Mouse (Mus musculus): ENCODE measurements around the gene Pitpnm1.

Pitpnm1 gene

GRCm38 (mm10) chr19:4094774-4095303, 5.0 kb upstream of the Pitpnm1 start:
- DNase-seq (ENCODE audit: low spot score in 2 of 2) = no peak

GRCm38 (mm10) chr19:4095802-4096201, 4.0 kb upstream of the Pitpnm1 start:
- DNase-seq (ENCODE audit: low spot score in 2 of 2) = no peak

- DNase-seq (ENCODE audit: low spot score in 2 of 2) = peak; percentile 98 to 100
Observed at GRCm38 (mm10) chr19:4096642-4097440, 3.0 kb upstream of the Pitpnm1 start, which contains the start of gene Cdk2ap2. TSS of gene Cdk2ap2 (plus strand) at chr19:4097182.

- no peak for DNase-seq (ENCODE audit: low spot score in 2 of 2)
Observed at GRCm38 (mm10) chr19:4097441-4097825, 2.4 kb upstream of the Pitpnm1 start.

GRCm38 (mm10) chr19:4098426-4098825, 1.4 kb upstream of the Pitpnm1 start:
- no peak for DNase-seq (ENCODE audit: low spot score in 2 of 2)

- peak in 1 of 2 experiments; percentile 95 for DNase-seq (ENCODE audit: low spot score in 2 of 2)
Observed at GRCm38 (mm10) chr19:4099056-4099455, 742 bp upstream of the Pitpnm1 start.

- peak in 1 of 2 experiments; percentile 69 for DNase-seq (ENCODE audit: low spot score in 2 of 2)
Observed at GRCm38 (mm10) chr19:4100718-4101261, 992 bp downstream of the Pitpnm1 start.

- no peak for DNase-seq (ENCODE audit: low spot score in 2 of 2)
Observed at GRCm38 (mm10) chr19:4101466-4101865, 1.7 kb downstream of the Pitpnm1 start.

- DNase-seq (ENCODE audit: low spot score in 2 of 2) = no peak
Observed at GRCm38 (mm10) chr19:4102049-4102448, 2.3 kb downstream of the Pitpnm1 start.

GRCm38 (mm10) chr19:4102626-4103025, 2.8 kb downstream of the Pitpnm1 start:
- no peak for DNase-seq (ENCODE audit: low spot score in 2 of 2)

GRCm38 (mm10) chr19:4103294-4103693, 3.5 kb downstream of the Pitpnm1 start:
- no peak for DNase-seq (ENCODE audit: low spot score in 2 of 2)

GRCm38 (mm10) chr19:4103792-4104191, 4.0 kb downstream of the Pitpnm1 start:
- DNase-seq (ENCODE audit: low spot score in 2 of 2) = no peak

GRCm38 (mm10) chr19:4104675-4105194, 4.9 kb downstream of the Pitpnm1 start:
- no peak for DNase-seq (ENCODE audit: low spot score in 2 of 2)

- no peak for DNase-seq (ENCODE audit: low spot score in 2 of 2)
Observed at GRCm38 (mm10) chr19:4106654-4107053, 6.9 kb downstream of the Pitpnm1 start.

GRCm38 (mm10) chr19:4108535-4108934, 8.7 kb downstream of the Pitpnm1 start:
- DNase-seq (ENCODE audit: low spot score in 2 of 2) = no peak

GRCm38 (mm10) chr19:4112063-4112960, 12.5 kb downstream of the Pitpnm1 start:
- DNase-seq (ENCODE audit: low spot score in 2 of 2) = no peak

- peak in 1 of 2 experiments; percentile 91 for DNase-seq (ENCODE audit: low spot score in 2 of 2)
Observed at GRCm38 (mm10) chr19:4113186-4113805, 13.5 kb downstream of the Pitpnm1 start.

GRCm38 (mm10) chr19:4113806-4114230, 14.0 kb downstream of the Pitpnm1 start:
- no peak for DNase-seq (ENCODE audit: low spot score in 2 of 2)

- DNase-seq (ENCODE audit: low spot score in 2 of 2) = no peak
Observed at GRCm38 (mm10) chr19:4114551-4114950, 14.8 kb downstream of the Pitpnm1 start.

GRCm38 (mm10) chr19:4115144-4115543, 15.3 kb downstream of the Pitpnm1 start:
- no peak for DNase-seq (ENCODE audit: low spot score in 2 of 2)

- no peak for DNase-seq (ENCODE audit: low spot score in 2 of 2)
Observed at GRCm38 (mm10) chr19:4115816-4116215, 16.0 kb downstream of the Pitpnm1 start.

Measured in left cerebral cortex, adult 9 months (tissue).